Comparison of ENCODE assay signal across 10 mouse cellular contexts in genomic region chr1:162043788-162044717, GRCm38 (mm10).
DNase-seq lines count a peak whose midpoint lies in the region; ATAC-seq and TF ChIP-seq lines count a peak whose summit lies in the region.
"Had no signal": no experiment of that assay in that cellular context is flagged by ENCODE, and none has a peak within 500 bp of the region (broad histone marks: within the 10 kb centered on the region; RNA-seq: fewer than 3 reads in every experiment).

No protein-coding gene starts in this region.

- 54% methylated on average over 8 of the region's 8 CpGs for WGBS in heart, embryonic 10.5 days
- WGBS in stomach, embryonic 14.5 days = 47% methylated on average over 8 of the region's 8 CpGs
- 54% methylated on average over 8 of the region's 8 CpGs for WGBS in stomach, postnatal 0 days
- WGBS in hindbrain, embryonic 13.5 days = 75% methylated on average over 8 of the region's 8 CpGs

- H3K4me3 ChIP-seq in heart, embryonic 10.5 days = no peak overlapping the region
- no peak overlapping the region for H3K4me3 ChIP-seq in stomach, embryonic 14.5 days (ENCODE audit: low read depth, low read length)
- H3K4me3 ChIP-seq in stomach, postnatal 0 days (ENCODE audit: low read depth, low read length) = no peak overlapping the region
- H3K4me3 ChIP-seq in hindbrain, embryonic 13.5 days = no peak overlapping the region
- H3K4me3 ChIP-seq: midbrain, embryonic 10.5 days had no signal

- no peak overlapping the region for H3K9ac ChIP-seq in stomach, embryonic 14.5 days (replicated peaks; ENCODE audit: low read depth, low read length)
- no peak overlapping the region for H3K9ac ChIP-seq in stomach, postnatal 0 days (ENCODE audit: low read length)
- no peak overlapping the region for H3K9ac ChIP-seq in hindbrain, embryonic 13.5 days

- intact Hi-C loops in heart, postnatal 25 days (cut with DNase I) = no loop called here

- ATAC-seq in stomach, embryonic 14.5 days (ENCODE audit: insufficient number of reproducible peaks, insufficient read depth, low FRiP score, low read depth) = no peak
- no peak for ATAC-seq in stomach, postnatal 0 days (ENCODE audit: low FRiP score, low TSS enrichment)
- ATAC-seq in hindbrain, embryonic 13.5 days (ENCODE audit: low FRiP score) = no peak
- no peak for ATAC-seq in inflammation-experienced regulatory T-cells, adult 6 months

- H3K27ac ChIP-seq in heart, embryonic 10.5 days = peak overlapping the region; percentile 17
- peak overlapping the region; percentile 83 for H3K27ac ChIP-seq in stomach, embryonic 14.5 days (ENCODE audit: low read length)
- no peak overlapping the region for H3K27ac ChIP-seq in stomach, postnatal 0 days (replicated peaks)
- peak overlapping the region; percentile 52 for H3K27ac ChIP-seq in hindbrain, embryonic 13.5 days
- H3K27ac ChIP-seq: midbrain, embryonic 10.5 days had no signal

- H3K27me3 ChIP-seq in heart, embryonic 10.5 days (ENCODE audit: insufficient read depth, poor library complexity, severe bottlenecking) = no peaks in the 10 kb centered on the region
- no peaks in the 10 kb centered on the region for H3K27me3 ChIP-seq in stomach, embryonic 14.5 days (ENCODE audit: control insufficient read depth, insufficient read depth, low read length)
- H3K27me3 ChIP-seq in stomach, postnatal 0 days (ENCODE audit: control insufficient read depth, insufficient read depth, low read length) = no peaks in the 10 kb centered on the region
- no peaks in the 10 kb centered on the region for H3K27me3 ChIP-seq in hindbrain, embryonic 13.5 days

- DNase-seq in heart, embryonic 10.5 days (ENCODE audit: low spot score) = no peak
- no peak for DNase-seq in heart, postnatal 25 days (ENCODE audit: low spot score)
- no peak for DNase-seq in stomach, postnatal 0 days (ENCODE audit: low spot score)
- DNase-seq in thymus, postnatal 10 days (ENCODE audit: low spot score in 2 of 2) = no peak
- no peak for DNase-seq in left cerebral cortex, adult 11 months (ENCODE audit: low spot score)
- DNase-seq: left cerebral cortex, postnatal 4 days had no signal

- TF ChIP-seq EP300 in stomach, postnatal 0 days (optimal IDR thresholded peaks at IDR 0.05) = no peak

- H3K4me2 ChIP-seq in stomach, embryonic 14.5 days (replicated peaks; ENCODE audit: low read depth, low read length) = no peak overlapping the region
- H3K4me2 ChIP-seq in stomach, postnatal 0 days (replicated peaks; ENCODE audit: low read depth) = no peak overlapping the region
- H3K4me2 ChIP-seq in hindbrain, embryonic 13.5 days = no peak overlapping the region

- no peaks in the 10 kb centered on the region for H3K9me3 ChIP-seq in heart, embryonic 10.5 days
- H3K9me3 ChIP-seq in stomach, embryonic 14.5 days (ENCODE audit: control insufficient read depth, low read depth, low read length) = no peaks in the 10 kb centered on the region
- H3K9me3 ChIP-seq in stomach, postnatal 0 days (ENCODE audit: control insufficient read depth, low read length) = no peaks in the 10 kb centered on the region
- H3K9me3 ChIP-seq in hindbrain, embryonic 13.5 days = no peaks in the 10 kb centered on the region
- H3K9me3 ChIP-seq: midbrain, embryonic 10.5 days had no signal

- H3K36me3 ChIP-seq in heart, embryonic 10.5 days = no peaks in the 10 kb centered on the region
- H3K36me3 ChIP-seq in stomach, embryonic 14.5 days (ENCODE audit: control insufficient read depth, insufficient read depth, low read length) = no peaks in the 10 kb centered on the region
- no peaks in the 10 kb centered on the region for H3K36me3 ChIP-seq in stomach, postnatal 0 days (ENCODE audit: control insufficient read depth, insufficient read depth, low read length)
- H3K36me3 ChIP-seq in hindbrain, embryonic 13.5 days = no peaks in the 10 kb centered on the region
- H3K36me3 ChIP-seq: midbrain, embryonic 10.5 days had no signal

- peaks cover 23% of the 10 kb centered on the region for H3K4me1 ChIP-seq in heart, embryonic 10.5 days
- H3K4me1 ChIP-seq in stomach, embryonic 14.5 days (ENCODE audit: control insufficient read depth, insufficient read depth, low read length) = peaks cover 18% of the 10 kb centered on the region; the same call in 1 of the 2 replicates
- H3K4me1 ChIP-seq in stomach, postnatal 0 days (replicated peaks; ENCODE audit: control insufficient read depth, insufficient read depth) = no peaks in the 10 kb centered on the region
- H3K4me1 ChIP-seq in hindbrain, embryonic 13.5 days (replicated peaks) = peaks cover 6% of the 10 kb centered on the region; the same call in 1 of the 2 replicates

- TF ChIP-seq CTCF in stomach, postnatal 0 days (IDR thresholded peaks at IDR 0.05; ENCODE audit: low read depth) = no peak
